Mouse (Mus musculus): ENCODE data around the gene Olfr609.
"Not testable (repeated sequence)": the region's sequence is repeated elsewhere in the genome, so short reads cannot be mapped to it uniquely, and the experiment has no call there.

Olfr609 gene

GRCm38 (mm10) chr7:103497962-103498361 lies at the start of gene Olfr609:
Gene Olfr609 (minus strand): TSS chr7:103498062.
- DNase-seq (ENCODE audit: low read depth, low spot score) = no peak

DNA sequence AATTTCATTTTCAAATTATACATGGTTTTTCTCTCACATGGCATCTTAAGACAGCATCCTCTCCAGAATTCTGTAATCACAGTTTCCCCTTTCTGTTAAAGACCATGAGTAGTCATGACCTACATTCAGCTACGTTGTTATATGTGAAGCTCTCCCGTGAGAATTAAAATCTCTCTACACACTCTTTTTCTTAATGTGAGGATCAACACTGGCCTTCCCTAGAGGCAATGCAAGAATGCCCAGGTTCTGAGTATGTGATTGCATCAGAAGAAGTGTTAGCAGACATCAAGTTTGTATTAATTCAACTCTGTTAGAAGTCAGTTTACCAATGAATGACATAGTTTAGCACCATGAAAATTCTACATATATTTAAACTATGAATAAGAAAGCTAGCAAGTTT lies 44.8 kb upstream of the Olfr609 start, which contains the start of gene Olfr612:
TSS of gene Olfr612 (minus strand) at position 101 of the 400 bp plus-strand sequence.
- not testable (repeated sequence) for DNase-seq (ENCODE audit: low read depth, low spot score)

- not testable (repeated sequence) for DNase-seq (ENCODE audit: low read depth, low spot score)
Observed at GRCm38 (mm10) chr7:103520746-103521145, 22.9 kb upstream of the Olfr609 start, which contains the start of gene Olfr611. Gene Olfr611 (minus strand): TSS chr7:103520846.

DNA sequence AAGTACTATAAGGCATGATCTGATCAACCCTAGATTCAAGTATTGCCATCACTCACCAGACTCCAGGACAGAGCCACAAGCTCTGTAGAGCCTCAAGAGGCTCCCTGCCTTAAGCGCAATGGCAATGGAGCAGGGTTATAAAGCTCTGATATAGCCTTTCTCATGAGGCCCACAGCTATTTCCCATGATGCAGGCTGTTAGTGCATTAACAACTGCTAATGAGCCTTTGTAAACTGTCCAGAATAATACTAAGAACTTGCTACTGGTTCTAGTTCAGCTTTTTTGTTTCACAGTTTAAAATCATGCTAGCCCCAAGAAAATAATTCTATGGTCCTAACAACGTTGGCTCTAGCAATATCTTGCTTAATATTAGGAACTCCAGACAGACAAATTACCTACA lies 14.2 kb upstream of the Olfr609 start, which contains the start of gene Olfr610:
TSS of gene Olfr610 (minus strand) at position 101 of the 400 bp plus-strand sequence.
- no peak for DNase-seq (ENCODE audit: low read depth, low spot score)

DNA sequence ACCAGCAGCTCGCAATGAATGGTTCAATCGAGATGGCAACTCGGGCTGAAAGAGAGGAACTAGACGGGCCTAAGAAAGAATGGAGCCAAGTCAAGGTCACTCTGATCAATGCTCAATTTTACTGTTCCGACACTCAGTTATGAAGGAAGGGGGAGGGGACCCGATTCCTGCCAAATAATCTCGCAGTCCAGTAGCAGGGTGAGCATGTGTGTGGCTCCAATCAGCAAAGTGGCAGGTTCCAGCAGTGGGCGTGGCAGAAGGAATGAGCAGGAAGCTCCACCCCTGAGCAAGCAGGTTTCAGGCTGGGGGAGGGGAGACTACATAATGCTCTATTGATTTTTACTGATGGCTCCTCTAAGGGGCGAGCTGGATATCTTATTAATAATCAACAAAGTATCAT lies 20.8 kb downstream of the Olfr609 start:
- DNase-seq (ENCODE audit: low read depth, low spot score) = not testable (repeated sequence)

DNA sequence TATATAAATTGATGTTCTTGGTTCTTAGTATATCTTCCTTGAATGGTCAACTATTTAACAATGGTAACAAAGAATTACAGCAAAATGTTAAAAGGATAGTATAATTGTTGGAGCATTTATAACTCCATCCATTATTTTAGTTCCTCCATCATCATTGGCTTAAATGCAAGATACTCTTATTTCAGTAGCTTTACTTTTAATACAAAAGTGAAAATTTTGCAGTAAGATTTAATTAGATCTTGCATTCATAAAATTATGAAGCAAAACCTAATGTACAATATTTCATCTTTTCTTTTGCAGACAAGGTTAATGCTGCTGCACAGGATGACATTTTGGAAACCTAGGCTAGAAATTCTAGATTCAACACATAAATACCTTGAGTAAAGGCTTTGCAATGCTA lies 28.3 kb downstream of the Olfr609 start, which contains the start of gene Olfr608:
TSS of gene Olfr608 (plus strand) at position 301 of the 400 bp plus-strand sequence.
- no peak for DNase-seq (ENCODE audit: low read depth, low spot score)

DNA sequence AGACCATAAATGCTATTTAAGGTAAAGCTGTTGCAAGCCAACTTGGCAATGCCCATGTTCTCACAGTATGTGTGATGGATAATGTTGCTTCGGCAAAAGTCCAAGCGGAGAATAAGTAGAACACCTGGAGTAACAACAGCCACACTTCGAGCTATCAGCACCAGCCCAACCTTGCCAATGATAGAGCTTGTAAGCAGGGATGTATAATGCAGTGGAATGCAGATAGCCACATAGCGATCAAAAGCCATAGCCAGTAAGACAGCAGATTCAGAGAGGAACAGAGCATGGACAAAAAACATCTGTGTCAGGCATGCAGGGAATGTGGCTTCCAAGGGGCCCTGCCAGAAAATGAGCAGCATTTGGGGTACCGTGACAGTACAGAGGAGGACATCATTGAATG lies 37.3 kb downstream of the Olfr609 start:
- no peak for DNase-seq (ENCODE audit: low read depth, low spot score)

GRCm38 (mm10) chr7:103448746-103449145 lies 49.1 kb downstream of the Olfr609 start, which contains the start of gene Olfr606:
Gene Olfr606 (plus strand): TSS chr7:103449046.
- no peak for DNase-seq (ENCODE audit: low read depth, low spot score)

DNA sequence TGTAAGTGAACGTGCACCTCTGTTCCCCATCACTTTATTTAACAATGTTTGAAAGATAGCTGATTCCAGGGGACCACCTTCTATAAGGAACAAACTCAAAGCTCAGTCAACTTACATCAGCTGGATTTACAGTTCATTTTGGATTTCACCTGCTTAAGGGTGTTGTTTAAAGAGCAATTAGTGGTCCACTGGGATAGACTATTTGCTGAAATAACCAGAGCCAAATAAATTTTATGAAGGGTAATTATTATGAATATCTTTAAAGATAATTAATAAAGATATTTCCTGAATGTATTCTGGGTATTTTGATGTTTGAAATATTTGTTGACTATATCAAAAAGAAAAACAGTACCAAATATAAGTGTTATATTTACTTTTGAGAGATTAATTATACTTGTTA lies 52.5 kb downstream of the Olfr609 start, which contains the start of gene Olfr605:
TSS of gene Olfr605 (minus strand) at position 101 of the 400 bp plus-strand sequence.
- no peak for DNase-seq (ENCODE audit: low read depth, low spot score)
